Mouse (Mus musculus) lung, adult 2 months (tissue): ENCODE results near the gene Rasl2-9. TPM values are rescaled to one million over a fixed set of nuclear protein-coding genes. Genes with fewer than 3 reads are reported as not detected.
A peak's percentile ranks its signal among the peaks of the same experiment; 100 is the strongest.

ENCODE experiments used
- DNase-seq: peaks from one replicate; pipeline ENCODE4 v3.0.0; 2022
- H3K4me1 ChIP-seq: fragments of 200-500 bp; 2 replicates; pipeline ENCODE4 v1.6.1; 2011; ENCODE audit warnings: low read length; ENCODE audit not compliant: control insufficient read depth, insufficient read depth
- H3K4me3 ChIP-seq: fragments of 200-500 bp; replicated peaks from 2 replicates; pipeline ENCODE3; 2011; ENCODE audit warnings: low read depth, mild to moderate bottlenecking, control low read depth, low read length; ENCODE audit errors: extremely low read depth
- CTCF ChIP-seq: fragments of 200-500 bp; IDR thresholded peaks from 2 replicates; pipeline ENCODE4 v1.5.1; 2011; ENCODE audit warnings: mild to moderate bottlenecking, low read length, control low read depth; ENCODE audit not compliant: insufficient read depth
- POLR2A ChIP-seq: fragments of 200-500 bp; IDR thresholded peaks from 2 replicates; pipeline ENCODE4 v1.6.1; 2011; ENCODE audit warnings: low read depth, mild to moderate bottlenecking, control low read depth, low read length, borderline replicate concordance; ENCODE audit errors: extremely low read depth
- WGBS: fragments of 180-500 bp; shearing (Covaris S2); methylation state at CpG from one replicate; pipeline ENCODE4 v1.1.7; 2018; 5-methylcytosine and 5-hydroxymethylcytosine counted together
- polyA plus RNA-seq: library from polyadenylated mRNA; depleted of rRNA; stranded (reverse); fragments of >200 nt; gene quantifications from 2 replicates; pipeline ENCODE4 v1.2.3, GENCODE M21; 2012

Rasl2-9 gene
- polyA plus RNA-seq, 1 experiment = 0.24 TPM

- H3K4me1 ChIP-seq = no peaks in the 10 kb centered on the region
- DNase-seq = no peak
- TF ChIP-seq POLR2A (no peak), CTCF (no peak)
- no peak overlapping the region for H3K4me3 ChIP-seq
- WGBS = 89% methylated on average over 5 of the region's 5 CpGs
These were observed 27.0 kb downstream of the Rasl2-9 start for GRCm38 (mm10) chr7:5098769-5099168.

- WGBS = 78% methylated on average over 21 of the region's 21 CpGs
- peak; percentile 1 for DNase-seq
- Histone ChIP-seq H3K4me3 (no peak overlapping the region), H3K4me1 (no peaks in the 10 kb centered on the region)
- TF ChIP-seq POLR2A (no peak), CTCF (no peak)
These were observed 32.8 kb downstream of the Rasl2-9 start for GRCm38 (mm10) chr7:5092831-5093510.

GRCm38 (mm10) chr7:5092381-5092780, 33.4 kb downstream of the Rasl2-9 start:
- no peak overlapping the region for H3K4me3 ChIP-seq
- 74% methylated on average over 6 of the region's 6 CpGs for WGBS
- no peak for TF ChIP-seq CTCF
- DNase-seq = peak; percentile 1
- H3K4me1 ChIP-seq = no peaks in the 10 kb centered on the region

GRCm38 (mm10) chr7:5091008-5091728, 34.6 kb downstream of the Rasl2-9 start:
- H3K4me3 ChIP-seq = no peak overlapping the region
- WGBS = 87% methylated on average over 15 of the region's 15 CpGs

GRCm38 (mm10) chr7:5089853-5090252, 35.9 kb downstream of the Rasl2-9 start:
- no peak for TF ChIP-seq CTCF
- DNase-seq = no peak
- Histone ChIP-seq H3K4me1 (peaks cover 2% of the 10 kb centered on the region; the same call in 1 of the 2 replicates), H3K4me3 (no peak overlapping the region)
- WGBS = 91% methylated on average over 15 of the region's 15 CpGs

More at GRCm38 (mm10) chr7:5091008-5091728, 34.6 kb downstream of the Rasl2-9 start:
- TF ChIP-seq CTCF = no peak
- TF ChIP-seq POLR2A = no peak
- DNase-seq = no peak
- no peaks in the 10 kb centered on the region for H3K4me1 ChIP-seq

- Histone ChIP-seq H3K4me1 (peaks cover 2% of the 10 kb centered on the region; the same call in 1 of the 2 replicates), H3K4me3 (no peak overlapping the region)
- TF ChIP-seq POLR2A = no peak
- TF ChIP-seq CTCF = no peak
- no peak for DNase-seq
- WGBS = 75% methylated on average over 4 of the region's 4 CpGs
These were observed 37.9 kb downstream of the Rasl2-9 start for GRCm38 (mm10) chr7:5087886-5088285.

- 77% methylated on average over 5 of the region's 5 CpGs for WGBS
- Histone ChIP-seq H3K4me1 (peaks cover 4% of the 10 kb centered on the region; the same call in 1 of the 2 replicates), H3K4me3 (no peak overlapping the region)
- TF ChIP-seq POLR2A (no peak), CTCF (no peak)
- no peak for DNase-seq
These were observed 38.8 kb downstream of the Rasl2-9 start for GRCm38 (mm10) chr7:5086921-5087440.

- Histone ChIP-seq H3K4me3 (no peak overlapping the region), H3K4me1 (peaks cover 6% of the 10 kb centered on the region; the same call in 1 of the 2 replicates)
- no peak for DNase-seq
- no peak for TF ChIP-seq POLR2A
- TF ChIP-seq CTCF = no peak
- 83% methylated on average over 1 of the region's 1 CpGs for WGBS
These were observed 40.2 kb downstream of the Rasl2-9 start for GRCm38 (mm10) chr7:5085512-5085911.

- H3K4me3 ChIP-seq = no peak overlapping the region
These were observed 42.2 kb downstream of the Rasl2-9 start for GRCm38 (mm10) chr7:5083325-5084105.

GRCm38 (mm10) chr7:5081939-5082338, 43.8 kb downstream of the Rasl2-9 start:
- no peak for DNase-seq
- 86% methylated on average over 2 of the region's 2 CpGs for WGBS
- TF ChIP-seq CTCF (no peak), POLR2A (no peak)
- H3K4me3 ChIP-seq = no peak overlapping the region
- H3K4me1 ChIP-seq = peaks cover 6% of the 10 kb centered on the region; the same call in 1 of the 2 replicates

More at GRCm38 (mm10) chr7:5083325-5084105, 42.2 kb downstream of the Rasl2-9 start:
- DNase-seq = no peak
- no peak for TF ChIP-seq POLR2A
- no peak for TF ChIP-seq CTCF
- WGBS = 72% methylated on average over 18 of the region's 18 CpGs
- peaks cover 6% of the 10 kb centered on the region; the same call in 1 of the 2 replicates for H3K4me1 ChIP-seq
